Mouse (Mus musculus) embryonic facial prominence, embryonic 10.5 days (tissue): ENCODE data around the gene Tmem8b. TPM values are rescaled to one million over a fixed set of nuclear protein-coding genes. Genes with fewer than 3 reads are reported as not detected.
A peak's percentile ranks its signal among the peaks of the same experiment; 100 is the strongest.

Experiments used
- DNase-seq: peaks from one replicate; pipeline ENCODE4 v3.0.0-alpha.2; 2017; ENCODE audit warnings: low spot score
- H3K27ac ChIP-seq: fragments of 300-500 bp; sonication (generic); replicated peaks from 2 replicates; pipeline ENCODE4 v1.5.1; 2016; ENCODE audit warnings: mild to moderate bottlenecking
- H3K27me3 ChIP-seq: fragments of 300-500 bp; sonication (generic); replicated peaks from 2 replicates; pipeline ENCODE4 v1.6.1; 2016; ENCODE audit warnings: low read depth, mild to moderate bottlenecking; ENCODE audit not compliant: poor library complexity, severe bottlenecking
- H3K36me3 ChIP-seq: fragments of 300-500 bp; sonication (generic); replicated peaks from 2 replicates; pipeline ENCODE4 v1.6.1; 2016; ENCODE audit warnings: mild to moderate bottlenecking, moderate library complexity
- H3K4me1 ChIP-seq: fragments of 300-500 bp; sonication (generic); 2 replicates; pipeline ENCODE4 v1.6.1; 2016
- H3K4me3 ChIP-seq: fragments of 300-500 bp; sonication (generic); 2 replicates; pipeline ENCODE4 v1.5.1; 2016; ENCODE audit warnings: mild to moderate bottlenecking, moderate library complexity
- H3K9me3 ChIP-seq: fragments of 300-500 bp; sonication (generic); 2 replicates; pipeline ENCODE4 v1.6.1; 2016; ENCODE audit warnings: mild to moderate bottlenecking
- WGBS: fragments of 180-500 bp; shearing (Covaris S2); methylation state at CpG from one replicate; pipeline ENCODE4 v1.1.7; 2016; 5-methylcytosine and 5-hydroxymethylcytosine counted together
- polyA plus RNA-seq: library from polyadenylated mRNA; unstranded; fragments of >200 nt; fragmentation: Nextera tagmentation; extraction: Ambion mirVana; gene quantifications from 2 replicates; pipeline ENCODE4 v1.2.1, GENCODE M21; 2016

Tmem8b gene
- polyA plus RNA-seq, 1 experiment from 2014 or later: 5.1 TPM

DNA sequence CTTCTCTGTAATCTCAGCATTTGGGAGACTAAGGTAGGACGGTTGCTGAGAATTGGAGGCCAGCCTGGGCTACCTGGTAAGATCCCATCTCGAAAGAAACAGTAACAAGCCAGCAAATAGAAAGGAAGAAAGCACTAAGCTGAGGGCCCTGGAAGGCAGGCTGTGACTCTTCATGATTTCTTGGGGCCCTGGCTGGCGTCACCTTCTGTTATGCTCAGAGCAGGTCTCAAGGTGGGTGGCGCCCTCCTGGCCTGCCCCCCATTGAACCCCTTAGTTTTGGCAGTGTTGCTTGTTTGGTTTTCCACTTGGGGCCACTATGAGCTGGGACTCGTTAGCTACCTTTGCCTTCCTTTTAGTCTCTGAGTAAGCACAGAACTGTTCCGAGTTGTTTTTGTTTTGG lies 32.0 kb upstream of the Tmem8b start:
- peaks cover 24% of the 10 kb centered on the region for H3K4me1 ChIP-seq
- no peak overlapping the region for H3K4me3 ChIP-seq
- H3K9me3 ChIP-seq: no peaks in the 10 kb centered on the region
- H3K36me3 ChIP-seq: no peaks in the 10 kb centered on the region
- peak; percentile 6 for DNase-seq
- WGBS: 76% methylated on average over 6 of the region's 6 CpGs
- peaks cover 22% of the 10 kb centered on the region for H3K27me3 ChIP-seq
- no peak overlapping the region for H3K27ac ChIP-seq

DNA sequence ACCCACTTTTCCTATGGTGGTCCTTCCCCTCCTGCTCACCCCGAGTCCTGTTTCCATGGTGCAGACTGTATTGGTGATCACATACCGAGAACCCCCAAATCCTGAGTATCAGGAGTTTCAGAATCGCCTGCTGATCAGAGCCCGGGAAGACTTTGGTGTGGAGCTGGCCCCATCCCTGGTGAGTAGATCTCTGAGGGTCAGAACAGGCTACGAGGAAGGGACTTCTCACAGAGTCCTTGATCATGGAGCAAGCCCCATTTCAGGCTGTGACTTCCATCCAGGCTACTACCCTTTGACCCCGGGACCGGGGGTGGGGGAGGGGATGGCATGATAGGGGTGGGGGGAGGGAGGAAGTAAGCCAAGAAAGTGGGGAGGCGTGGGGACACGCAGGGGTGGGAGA lies 28.7 kb upstream of the Tmem8b start:
- no peaks in the 10 kb centered on the region; the same call in 1 of the 2 replicates for H3K27me3 ChIP-seq
- no peak overlapping the region for H3K4me3 ChIP-seq
- no peaks in the 10 kb centered on the region for H3K9me3 ChIP-seq
- H3K27ac ChIP-seq: no peak overlapping the region
- peak; percentile 3 for DNase-seq
- H3K36me3 ChIP-seq: no peaks in the 10 kb centered on the region
- H3K4me1 ChIP-seq: peaks cover 13% of the 10 kb centered on the region
- WGBS: 63% methylated on average over 9 of the region's 9 CpGs

DNA sequence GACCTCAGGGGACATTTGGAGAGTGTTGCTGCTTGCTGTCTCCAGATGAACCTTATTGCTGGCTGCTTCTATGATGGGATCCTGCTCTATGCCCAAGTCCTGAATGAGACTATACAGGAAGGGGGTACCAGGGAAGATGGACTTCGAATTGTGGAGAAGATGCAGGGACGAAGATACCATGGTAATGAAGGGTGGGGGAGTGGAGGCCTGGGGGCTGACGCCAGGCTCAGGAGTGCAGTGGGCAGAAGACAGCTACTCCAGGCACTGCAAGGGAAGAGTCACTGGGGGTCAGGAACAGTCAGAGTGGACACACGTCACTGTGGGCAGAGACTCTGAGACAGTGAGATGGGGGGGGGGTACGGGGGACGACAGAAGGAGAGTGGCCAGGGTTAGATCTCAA lies 28.3 kb upstream of the Tmem8b start:
- Histone ChIP-seq H3K4me1 (peaks cover 13% of the 10 kb centered on the region), H3K9me3 (no peaks in the 10 kb centered on the region), H3K27ac (no peak overlapping the region), H3K36me3 (no peaks in the 10 kb centered on the region), H3K4me3 (no peak overlapping the region), H3K27me3 (no peaks in the 10 kb centered on the region; the same call in 1 of the 2 replicates)
- whole genome bisulfite sequencing: 78% methylated on average over 6 of the region's 6 CpGs
- no peak for DNase-seq

DNA sequence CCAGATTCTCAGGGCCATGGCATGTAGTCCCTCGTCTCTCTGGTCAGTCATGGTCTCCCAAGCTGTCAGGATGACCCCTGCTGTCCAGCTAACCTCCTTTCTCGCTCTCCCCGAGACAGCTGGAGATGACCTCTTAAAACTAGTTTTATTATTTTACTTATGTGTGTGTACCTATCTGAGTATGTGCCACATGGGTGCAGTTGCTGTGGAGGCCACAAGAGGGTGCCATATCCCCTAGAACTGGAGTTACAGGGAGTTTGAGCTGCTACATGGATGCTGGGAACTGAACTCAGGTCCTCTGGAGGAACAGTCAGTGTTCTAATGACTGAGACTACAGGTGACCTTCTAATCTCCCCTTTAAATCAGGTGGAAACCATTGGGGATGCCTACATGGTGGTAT lies 19.0 kb upstream of the Tmem8b start:
- no peak for DNase-seq
- 96% methylated on average over 3 of the region's 3 CpGs for WGBS
- H3K4me3 ChIP-seq: no peak overlapping the region
- no peak overlapping the region for H3K27ac ChIP-seq
- H3K9me3 ChIP-seq: peaks cover 10% of the 10 kb centered on the region; the same call in 1 of the 2 replicates
- peaks cover 12% of the 10 kb centered on the region for H3K4me1 ChIP-seq
- peaks cover 21% of the 10 kb centered on the region for H3K36me3 ChIP-seq
- H3K27me3 ChIP-seq: no peaks in the 10 kb centered on the region

DNA sequence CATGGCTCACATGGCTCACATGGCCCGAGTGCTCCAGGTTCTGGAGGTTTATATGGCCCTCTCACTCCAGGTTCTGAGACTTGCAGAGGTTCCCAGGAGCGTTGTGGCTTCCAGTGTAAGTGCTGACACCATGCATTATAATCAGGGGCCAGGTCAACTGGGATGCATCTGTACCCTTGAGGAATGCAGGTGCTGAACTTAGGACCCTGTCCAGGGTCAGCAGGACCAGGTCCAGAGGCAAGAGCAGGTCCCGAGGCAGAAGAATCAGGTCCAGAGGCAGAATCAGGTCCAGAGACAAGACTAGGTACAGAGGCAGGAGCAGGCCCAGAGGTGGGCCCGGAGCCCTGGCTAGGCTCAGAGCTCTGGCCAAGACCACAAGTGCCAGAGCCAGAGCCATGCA lies 16.0 kb upstream of the Tmem8b start:
- 86% methylated on average over 4 of the region's 4 CpGs for WGBS
- no peaks in the 10 kb centered on the region for H3K27me3 ChIP-seq
- peak overlapping the region; percentile 65 for H3K27ac ChIP-seq
- H3K4me3 ChIP-seq: peak overlapping the region; percentile 52
- H3K9me3 ChIP-seq: peaks cover 10% of the 10 kb centered on the region; the same call in 1 of the 2 replicates
- H3K4me1 ChIP-seq: peaks cover 30% of the 10 kb centered on the region
- DNase-seq: no peak
- peaks cover 16% of the 10 kb centered on the region for H3K36me3 ChIP-seq

DNA sequence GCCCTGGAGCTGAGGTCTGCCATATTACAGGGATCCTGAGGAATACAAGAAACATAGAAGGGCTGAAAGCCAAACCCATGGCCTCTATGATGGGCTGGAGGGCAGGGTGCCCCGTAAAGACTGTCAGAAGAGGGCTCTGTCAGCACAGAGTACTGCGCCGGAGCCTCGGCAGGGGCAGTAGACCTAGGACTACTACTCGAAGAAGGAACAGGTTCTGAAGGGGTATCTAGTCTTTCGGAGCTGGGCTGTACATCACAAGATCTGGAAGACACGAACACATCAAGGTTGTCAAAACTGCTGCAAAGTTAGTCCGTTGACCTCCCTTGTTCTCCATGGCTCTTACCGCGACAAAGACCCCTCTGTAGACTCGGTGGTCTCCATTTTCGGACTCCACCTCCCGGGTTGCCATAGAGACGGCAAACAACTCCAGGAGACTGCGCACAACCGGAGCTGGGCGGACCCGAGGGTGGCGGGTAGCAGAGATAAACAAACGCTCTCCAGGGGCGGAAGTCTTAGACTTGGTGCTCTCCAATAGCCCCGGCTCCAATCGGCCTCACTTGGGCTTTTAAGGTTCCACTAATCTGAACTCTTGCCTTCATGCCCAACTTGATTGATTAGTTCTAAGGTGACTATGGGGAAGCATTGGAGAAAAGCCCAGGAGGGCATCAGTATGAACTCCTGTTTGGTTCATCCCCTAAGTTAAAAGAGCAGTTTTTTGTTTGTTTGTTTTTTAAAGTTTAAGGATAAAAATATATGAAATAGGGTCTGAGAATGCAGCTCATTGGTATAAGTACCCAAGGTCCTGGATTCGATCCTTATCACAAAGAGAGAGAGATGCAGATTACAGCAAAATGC lies 15.4 kb upstream of the Tmem8b start, which contains the start of gene Spag8:
Gene Spag8, minus strand, starts transcription at position 434 of the 855 bp plus-strand sequence.
- peaks cover 10% of the 10 kb centered on the region; the same call in 1 of the 2 replicates for H3K9me3 ChIP-seq
- peaks cover 16% of the 10 kb centered on the region for H3K36me3 ChIP-seq
- peaks cover 30% of the 10 kb centered on the region for H3K4me1 ChIP-seq
- no peaks in the 10 kb centered on the region for H3K27me3 ChIP-seq
- H3K27ac ChIP-seq: peak within 1 kb of the TSS; percentile 65
- DNase-seq: peak; percentile 79
- 17% methylated on average over 24 of the region's 24 CpGs for WGBS
- peak within 1 kb of the TSS; percentile 52 for H3K4me3 ChIP-seq

DNA sequence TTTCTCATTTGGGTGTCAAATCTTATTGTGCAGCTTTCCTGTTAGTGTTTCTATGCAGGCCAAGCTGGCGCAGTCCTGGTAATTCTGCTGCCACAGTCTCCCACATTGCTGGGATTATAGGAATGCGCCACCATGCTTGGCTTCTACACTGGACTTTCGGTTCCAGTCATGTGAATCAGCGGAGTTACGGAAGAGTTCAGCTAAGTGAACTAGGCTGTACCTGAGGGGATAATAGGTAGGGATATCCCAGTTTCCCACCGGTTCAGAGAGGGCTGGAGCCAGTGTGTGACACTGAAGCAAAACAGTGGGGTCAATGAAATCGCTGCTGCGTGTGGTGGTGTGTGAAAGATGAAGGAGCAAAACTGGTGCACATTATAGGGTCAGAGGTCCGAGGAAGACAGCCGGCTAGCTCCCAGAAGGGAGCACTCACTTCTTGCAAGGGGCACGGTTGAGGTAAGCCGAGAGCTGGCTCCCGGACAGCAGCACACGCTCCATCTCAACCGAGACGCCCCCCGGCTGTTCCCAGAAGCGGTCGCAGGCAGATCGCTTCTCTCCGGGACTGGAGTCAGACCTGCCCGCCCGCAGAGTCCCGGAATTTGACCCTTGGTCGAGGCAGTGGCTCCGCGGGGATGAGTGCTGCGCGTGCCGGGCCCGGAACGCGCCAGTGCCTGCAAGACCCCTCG lies 13.0 kb upstream of the Tmem8b start:
- peak overlapping the region; percentile 86 for H3K4me3 ChIP-seq
- H3K4me1 ChIP-seq: peaks cover 30% of the 10 kb centered on the region
- H3K27ac ChIP-seq: peak overlapping the region; percentile 93
- H3K9me3 ChIP-seq: no peaks in the 10 kb centered on the region
- WGBS: 6% methylated on average over 34 of the region's 34 CpGs
- H3K36me3 ChIP-seq: peaks cover under 1% of the 10 kb centered on the region
- no peak for DNase-seq
- peaks cover 12% of the 10 kb centered on the region; the same call in 1 of the 2 replicates for H3K27me3 ChIP-seq

DNA sequence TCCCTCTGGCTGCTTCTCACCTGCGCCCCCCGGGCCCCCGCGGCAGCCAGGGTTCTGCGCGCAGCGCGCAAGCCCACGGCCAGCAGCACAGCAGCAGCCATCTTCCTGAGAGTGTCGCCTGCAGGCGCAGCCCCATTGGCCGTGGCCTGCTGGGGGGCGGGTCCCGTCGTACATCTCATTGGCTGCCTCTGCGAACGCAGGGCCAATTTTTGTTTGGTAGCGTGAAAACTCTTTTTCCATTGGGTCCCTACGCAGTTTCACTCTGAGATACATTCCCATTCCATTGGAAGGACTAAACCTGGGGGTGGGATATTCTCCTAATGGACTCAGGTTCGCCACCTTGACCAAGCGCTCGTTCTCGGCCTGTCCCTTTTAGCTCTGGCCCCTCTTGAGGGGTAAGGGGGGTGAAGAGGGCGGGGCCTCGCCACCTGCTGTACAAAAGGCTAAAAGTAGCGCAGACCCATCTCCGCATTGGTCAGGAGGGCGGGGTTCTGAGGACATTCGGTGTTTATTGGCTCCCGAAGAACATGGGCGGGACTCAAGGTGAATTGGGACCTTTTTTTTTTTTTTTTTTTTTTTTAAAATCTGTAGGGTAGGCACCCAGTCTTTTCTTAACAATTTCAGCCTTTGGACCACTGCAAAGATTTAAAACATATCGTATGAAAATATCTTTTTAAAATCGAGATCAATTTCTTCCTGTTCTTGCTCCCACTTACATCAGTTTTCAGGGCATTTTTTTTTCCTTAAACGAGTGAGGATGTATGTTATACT lies 12.2 kb upstream of the Tmem8b start, which contains the start of gene Hint2:
Gene Hint2, minus strand, starts transcription at position 128 of the 771 bp plus-strand sequence.
- peaks cover 19% of the 10 kb centered on the region for H3K27me3 ChIP-seq
- WGBS: 1% methylated on average over 34 of the region's 34 CpGs
- no peaks in the 10 kb centered on the region; the same call in 1 of the 2 replicates for H3K36me3 ChIP-seq
- DNase-seq: peak; percentile 96
- H3K27ac ChIP-seq: peak within 1 kb of the TSS; percentile 93
- H3K4me3 ChIP-seq: peak within 1 kb of the TSS; percentile 86
- H3K9me3 ChIP-seq: no peaks in the 10 kb centered on the region
- H3K4me1 ChIP-seq: peaks cover 30% of the 10 kb centered on the region

DNA sequence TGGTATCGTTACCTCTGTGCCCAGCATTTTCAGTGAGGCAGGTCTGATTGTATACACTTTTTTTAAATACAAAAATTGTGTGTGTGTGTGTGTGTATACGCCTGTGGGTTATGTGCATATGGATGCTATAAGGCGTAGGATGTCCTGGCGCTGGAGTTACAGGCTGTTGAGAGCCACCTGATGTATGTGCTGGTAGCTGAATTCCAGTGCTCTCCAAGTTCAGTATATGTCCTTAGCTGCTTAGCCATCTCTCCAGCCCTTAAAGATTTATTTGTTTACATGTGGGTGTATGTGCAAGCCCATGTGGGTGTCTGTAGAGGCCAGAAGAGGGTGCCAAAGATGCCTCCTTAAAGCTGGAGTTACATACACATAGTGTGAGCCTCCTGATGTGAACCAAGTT lies 11.6 kb upstream of the Tmem8b start:
- no peaks in the 10 kb centered on the region for H3K9me3 ChIP-seq
- 65% methylated on average over 4 of the region's 4 CpGs for WGBS
- H3K4me1 ChIP-seq: peaks cover 30% of the 10 kb centered on the region
- no peaks in the 10 kb centered on the region for H3K36me3 ChIP-seq
- DNase-seq: no peak
- H3K4me3 ChIP-seq: peak overlapping the region; percentile 86
- peaks cover 25% of the 10 kb centered on the region for H3K27me3 ChIP-seq
- no peak overlapping the region for H3K27ac ChIP-seq

DNA sequence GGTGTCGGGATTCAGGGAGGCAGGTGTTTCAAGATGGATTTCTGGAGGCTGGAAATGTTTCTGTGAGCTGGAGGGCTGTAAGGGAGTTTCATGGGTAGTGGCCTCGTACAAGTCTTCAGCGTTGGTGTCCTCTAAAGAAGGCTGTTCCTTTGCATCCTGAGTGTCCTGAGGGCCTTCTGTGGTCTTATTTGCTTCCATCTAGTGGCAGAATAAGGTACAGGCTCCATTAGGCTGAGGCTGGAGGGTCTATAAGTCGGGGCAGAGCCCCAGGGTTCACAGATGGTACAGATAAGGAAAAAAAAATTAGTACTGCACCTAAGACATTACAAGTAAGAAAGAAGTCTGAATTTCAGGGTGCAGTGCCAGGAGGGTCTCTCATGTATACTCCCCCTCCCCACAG lies 2.4 kb upstream of the Tmem8b start:
- H3K27me3 ChIP-seq: peaks cover 86% of the 10 kb centered on the region
- H3K4me3 ChIP-seq: no peak overlapping the region
- no peak overlapping the region for H3K27ac ChIP-seq
- WGBS: 31% methylated on average over 4 of the region's 4 CpGs
- peaks cover 24% of the 10 kb centered on the region for H3K4me1 ChIP-seq
- H3K9me3 ChIP-seq: no peaks in the 10 kb centered on the region
- DNase-seq: no peak
- no peaks in the 10 kb centered on the region for H3K36me3 ChIP-seq

DNA sequence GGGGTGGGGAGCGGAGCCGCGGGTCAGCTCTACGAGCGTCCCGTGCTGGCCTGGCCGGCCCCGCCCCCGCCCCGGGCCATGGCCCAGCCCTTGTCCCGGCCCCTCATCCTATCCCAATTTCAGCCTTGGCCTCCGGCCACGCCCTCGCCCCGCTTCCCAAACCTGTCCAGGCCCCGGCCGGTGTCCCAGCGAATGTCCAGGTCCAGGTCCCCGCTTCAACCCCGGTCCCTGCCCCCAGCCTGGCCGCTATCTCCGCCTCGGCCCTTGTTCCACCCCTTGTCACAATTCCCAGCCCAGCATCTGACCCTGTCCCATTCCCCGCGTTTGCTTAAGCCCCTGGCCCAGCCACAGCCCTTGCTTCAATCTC lies 640 bp downstream of the Tmem8b start:
- Histone ChIP-seq H3K4me1 (peaks cover 42% of the 10 kb centered on the region), H3K27ac (peak overlapping the region; percentile 93), H3K27me3 (peaks cover 61% of the 10 kb centered on the region), H3K9me3 (no peaks in the 10 kb centered on the region), H3K4me3 (peak overlapping the region; percentile 85), H3K36me3 (peaks cover 6% of the 10 kb centered on the region)
- WGBS: under 1% methylated on average over 25 of the region's 25 CpGs
- no peak for DNase-seq

DNA sequence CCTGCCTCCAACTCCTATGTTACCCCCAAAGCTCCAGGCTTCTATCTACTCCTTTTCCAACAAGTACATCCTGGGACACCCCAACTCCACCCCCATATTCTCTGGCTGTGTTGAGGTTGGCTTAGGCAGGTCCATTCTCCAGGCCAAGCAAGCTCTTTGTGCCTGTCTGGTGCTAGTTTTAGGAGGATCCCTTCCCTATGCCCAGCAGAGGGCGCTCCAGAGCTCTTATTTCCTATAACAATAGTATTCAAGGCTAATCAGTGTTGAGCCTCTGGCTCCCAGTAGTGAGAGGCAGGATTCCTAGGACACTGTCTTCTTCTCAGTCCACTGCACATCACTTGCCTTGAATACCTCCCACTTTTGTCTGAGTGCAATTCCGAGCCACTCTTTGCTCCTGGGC lies 3.3 kb downstream of the Tmem8b start:
- H3K4me1 ChIP-seq: peaks cover 42% of the 10 kb centered on the region
- peaks cover 22% of the 10 kb centered on the region for H3K36me3 ChIP-seq
- peak; percentile 89 for DNase-seq
- H3K27me3 ChIP-seq: peaks cover 34% of the 10 kb centered on the region
- no peak overlapping the region for H3K27ac ChIP-seq
- H3K9me3 ChIP-seq: no peaks in the 10 kb centered on the region
- H3K4me3 ChIP-seq: no peak overlapping the region
- WGBS: 11% methylated on average over 2 of the region's 2 CpGs
